ENCODE assay signal across 20 mouse cellular contexts in genomic region chr11:103234447-103234846, GRCm38 (mm10). TPM values are rescaled to one million over a fixed set of nuclear protein-coding genes. Genes with fewer than 3 reads are reported as not detected.
"Had no signal": no experiment of that assay in that cellular context is flagged by ENCODE, and none has a peak within 500 bp of the region (broad histone marks: within the 10 kb centered on the region; RNA-seq: fewer than 3 reads in every experiment).

No protein-coding gene starts in this region.

- H3K4me1 ChIP-seq: liver, embryonic 12.5 days; neural tube, embryonic 15.5 days had no signal

- H3K27ac ChIP-seq: kidney, embryonic 15.5 days; limb, embryonic 15.5 days; liver, embryonic 12.5 days; midbrain, embryonic 10.5 days; neural tube, embryonic 15.5 days had no signal

- ATAC-seq: liver, embryonic 12.5 days had no signal

- H3K27me3 ChIP-seq: kidney, embryonic 15.5 days; limb, embryonic 15.5 days; liver, embryonic 12.5 days; neural tube, embryonic 15.5 days had no signal

- DNase-seq: kidney, postnatal 14 days; lung, embryonic 14.5 days; lung, postnatal 10 days; lung, postnatal 4 days; midbrain, embryonic 14.5 days; right cerebral cortex, adult 18-20 months; right cerebral cortex, postnatal 25 days; thymus, postnatal 36 days had no signal

- H3K4me3 ChIP-seq: kidney, embryonic 15.5 days; limb, embryonic 15.5 days; liver, embryonic 12.5 days; midbrain, embryonic 10.5 days; neural tube, embryonic 15.5 days had no signal

- H3K9me3 ChIP-seq: kidney, embryonic 15.5 days; limb, embryonic 15.5 days; liver, embryonic 12.5 days; midbrain, embryonic 10.5 days; neural tube, embryonic 15.5 days had no signal

- H3K9ac ChIP-seq: kidney, embryonic 15.5 days; limb, embryonic 15.5 days; liver, embryonic 12.5 days; lung, embryonic 14.5 days; neural tube, embryonic 15.5 days had no signal

- H3K4me2 ChIP-seq: kidney, embryonic 15.5 days; limb, embryonic 15.5 days; liver, embryonic 12.5 days; lung, embryonic 14.5 days; neural tube, embryonic 15.5 days had no signal

RNA-seq across cellular contexts. Expression of gene Spata32, which starts 16.2 kb away (rescaled TPM):
- polyA plus RNA-seq: kidney, embryonic 15.5 days; large intestine, adult 2 months; limb, embryonic 11.5 days; limb, embryonic 15.5 days; liver, embryonic 12.5 days; liver, embryonic 16.5 days; lung, embryonic 14.5 days; midbrain, embryonic 10.5 days; neural tube, embryonic 11.5 days; small intestine, adult 2 months; stomach, embryonic 16.5 days; thymus, postnatal 0 days had no signal

RNA-seq across cellular contexts. Expression of gene 1700023F06Rik, which starts 26.1 kb away (rescaled TPM):
- polyA plus RNA-seq: liver, embryonic 16.5 days; neural tube, embryonic 11.5 days had no signal
